Mouse (Mus musculus): ENCODE measurements around the gene Map3k21. TPM values are rescaled to one million over a fixed set of nuclear protein-coding genes. Genes with fewer than 3 reads are reported as not detected.

Gene Map3k21
- polyA plus RNA-seq, 1 experiment = 4.4 TPM

DNA sequence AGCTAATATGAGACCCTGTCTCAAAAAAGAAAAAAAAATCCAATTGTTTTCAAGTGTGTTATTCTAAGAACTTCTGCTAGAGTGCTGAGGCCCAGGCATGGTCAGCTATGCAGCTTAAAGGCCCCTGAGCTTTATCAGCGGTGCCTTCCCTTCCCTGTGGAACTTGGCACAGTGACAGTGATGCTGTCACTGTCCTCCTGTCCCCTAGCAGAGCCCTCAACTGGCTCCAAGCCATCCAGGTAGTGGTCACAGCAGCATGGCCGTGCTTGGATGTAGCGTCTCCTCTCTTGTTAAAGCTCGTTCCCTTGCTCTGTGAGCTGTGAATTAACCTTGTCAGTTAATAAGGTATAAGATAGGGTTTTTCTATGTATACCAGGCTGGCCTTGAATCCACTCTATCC lies 16.4 kb downstream of the Map3k21 start:
- Histone ChIP-seq H3K27me3 (replicated peaks; ENCODE audit: control insufficient read depth, insufficient read depth, low read length) (no peaks in the 10 kb centered on the region), H3K36me3 (ENCODE audit: control insufficient read depth, insufficient read depth, low read length) (no peaks in the 10 kb centered on the region), H3K27ac (ENCODE audit: insufficient read depth, low read depth, low read length) (no peak overlapping the region), H3K4me1 (ENCODE audit: control insufficient read depth, insufficient read depth, low read length) (peaks cover 14% of the 10 kb centered on the region; the same call in 1 of the 2 replicates), H3K4me3 (ENCODE audit: insufficient read depth, low read depth, low read length) (no peak overlapping the region)
- 80% methylated on average over 4 of the region's 4 CpGs for WGBS
- TF ChIP-seq POLR2A (IDR thresholded peaks at IDR 0.05; ENCODE audit: low read depth, low read length) (no peak), CTCF (conservative IDR thresholded peaks at IDR 0.05; ENCODE audit: insufficient read depth, insufficient read length, low read depth, low read length) (no peak)
- DNase-seq = no peak

DNA sequence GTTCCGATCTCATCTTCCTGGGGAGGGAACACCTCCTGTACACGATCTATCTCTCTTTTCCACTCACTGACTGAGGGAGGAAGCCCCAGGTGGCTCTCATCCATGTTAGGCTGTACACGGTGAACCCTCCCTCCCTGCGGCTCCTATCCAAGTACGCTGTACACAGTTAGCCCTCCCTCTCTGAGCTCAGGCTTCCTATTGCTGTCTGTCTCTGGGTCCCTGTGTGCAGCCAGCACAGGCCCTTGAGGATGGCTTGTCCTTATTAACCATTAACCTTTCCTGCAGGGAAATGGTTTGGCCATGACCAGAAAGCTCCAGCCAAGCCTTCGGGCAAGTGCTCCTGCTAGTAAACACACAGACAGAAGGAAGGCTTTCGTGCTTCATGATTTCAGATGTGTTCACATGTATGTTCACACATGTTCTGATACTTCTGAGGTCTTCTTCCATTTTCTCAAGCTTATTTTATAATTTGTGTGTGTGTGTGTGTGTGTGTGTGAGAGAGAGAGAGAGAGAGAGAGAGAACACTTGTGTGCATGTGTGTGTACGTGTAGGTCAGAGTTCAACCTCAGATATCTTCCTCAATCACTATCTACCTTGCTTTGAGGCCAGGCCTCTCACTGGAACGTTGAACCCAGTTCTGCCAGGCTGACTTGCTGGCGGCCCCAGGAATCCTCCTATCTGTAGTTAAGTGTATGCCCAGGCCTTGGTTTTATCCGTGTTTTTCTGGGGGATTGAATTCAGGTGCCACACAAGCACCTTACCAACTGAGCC lies 20.2 kb downstream of the Map3k21 start:
- Histone ChIP-seq H3K27ac (ENCODE audit: insufficient read depth, low read depth, low read length) (peak overlapping the region; percentile 61), H3K4me3 (ENCODE audit: insufficient read depth, low read depth, low read length) (no peak overlapping the region), H3K27me3 (replicated peaks; ENCODE audit: control insufficient read depth, insufficient read depth, low read length) (no peaks in the 10 kb centered on the region), H3K36me3 (ENCODE audit: control insufficient read depth, insufficient read depth, low read length) (no peaks in the 10 kb centered on the region), H3K4me1 (ENCODE audit: control insufficient read depth, insufficient read depth, low read length) (peaks cover 6% of the 10 kb centered on the region; the same call in 1 of the 2 replicates)
- TF ChIP-seq POLR2A (IDR thresholded peaks at IDR 0.05; ENCODE audit: low read depth, low read length) (no peak), CTCF (conservative IDR thresholded peaks at IDR 0.05; ENCODE audit: insufficient read depth, insufficient read length, low read depth, low read length) (no peak)
- WGBS = 46% methylated on average over 11 of the region's 11 CpGs
- DNase-seq = peak; percentile 88

DNA sequence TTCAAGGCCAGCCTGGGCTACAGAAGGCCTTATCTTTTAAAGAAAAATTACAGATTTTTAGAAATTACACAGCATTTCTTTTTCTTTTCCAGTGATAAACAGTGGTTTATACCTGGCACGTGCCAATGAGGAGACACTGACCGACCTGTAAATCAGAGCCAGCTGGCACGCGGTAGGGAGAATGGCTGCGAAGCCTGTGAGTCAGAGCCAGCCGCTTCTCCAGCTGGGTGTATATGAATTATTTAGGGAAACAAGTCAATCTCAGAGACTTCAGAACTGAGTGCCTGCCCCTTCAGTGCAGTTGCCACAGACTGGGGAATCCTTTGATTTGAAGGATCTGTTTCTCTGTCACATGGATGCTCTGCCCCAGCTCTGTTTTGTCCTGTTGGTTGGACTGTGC lies 21.6 kb downstream of the Map3k21 start:
- Histone ChIP-seq H3K4me1 (ENCODE audit: control insufficient read depth, insufficient read depth, low read length) (peaks cover 6% of the 10 kb centered on the region; the same call in 1 of the 2 replicates), H3K27me3 (replicated peaks; ENCODE audit: control insufficient read depth, insufficient read depth, low read length) (no peaks in the 10 kb centered on the region), H3K27ac (ENCODE audit: insufficient read depth, low read depth, low read length) (no peak overlapping the region), H3K4me3 (ENCODE audit: insufficient read depth, low read depth, low read length) (no peak overlapping the region), H3K36me3 (ENCODE audit: control insufficient read depth, insufficient read depth, low read length) (no peaks in the 10 kb centered on the region)
- DNase-seq = no peak
- 92% methylated on average over 6 of the region's 6 CpGs for WGBS
- TF ChIP-seq CTCF (conservative IDR thresholded peaks at IDR 0.05; ENCODE audit: insufficient read depth, insufficient read length, low read depth, low read length) = no peak
- TF ChIP-seq POLR2A (IDR thresholded peaks at IDR 0.05; ENCODE audit: low read depth, low read length) = no peak

DNA sequence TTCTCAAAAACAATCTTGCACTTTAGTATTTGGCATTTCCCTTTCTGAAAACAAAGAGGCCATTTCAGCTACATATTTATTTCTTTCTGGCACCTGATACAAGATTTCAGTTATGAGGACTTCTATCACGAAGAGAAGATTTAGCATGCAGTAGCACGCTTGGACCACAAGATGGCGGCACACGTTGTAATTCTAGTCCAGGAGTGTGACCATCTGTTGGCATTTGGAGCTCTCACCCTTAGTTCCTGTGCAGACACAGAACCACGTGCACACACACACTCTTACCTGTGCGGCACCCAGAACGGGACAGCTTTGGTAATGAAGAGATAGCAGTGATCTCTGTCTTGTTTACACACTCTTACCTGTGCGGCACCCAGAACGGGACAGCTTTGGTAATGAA lies 25.4 kb downstream of the Map3k21 start:
- no peak overlapping the region for H3K4me3 ChIP-seq (ENCODE audit: insufficient read depth, low read depth, low read length)
- H3K4me1 ChIP-seq (ENCODE audit: control insufficient read depth, insufficient read depth, low read length) = 0 out of 2 replicates have a peak, but pooled peaks cover 3% of the 10 kb centered on the region
- H3K36me3 ChIP-seq (ENCODE audit: control insufficient read depth, insufficient read depth, low read length) = no peaks in the 10 kb centered on the region
- WGBS = 31% methylated on average over 9 of the region's 9 CpGs
- H3K27ac ChIP-seq (ENCODE audit: insufficient read depth, low read depth, low read length) = no peak overlapping the region
- H3K27me3 ChIP-seq (replicated peaks; ENCODE audit: control insufficient read depth, insufficient read depth, low read length) = no peaks in the 10 kb centered on the region
- TF ChIP-seq CTCF (conservative IDR thresholded peaks at IDR 0.05; ENCODE audit: insufficient read depth, insufficient read length, low read depth, low read length) = peak; percentile 80
- TF ChIP-seq POLR2A (IDR thresholded peaks at IDR 0.05; ENCODE audit: low read depth, low read length) = no peak
- DNase-seq = peak; percentile 67

DNA sequence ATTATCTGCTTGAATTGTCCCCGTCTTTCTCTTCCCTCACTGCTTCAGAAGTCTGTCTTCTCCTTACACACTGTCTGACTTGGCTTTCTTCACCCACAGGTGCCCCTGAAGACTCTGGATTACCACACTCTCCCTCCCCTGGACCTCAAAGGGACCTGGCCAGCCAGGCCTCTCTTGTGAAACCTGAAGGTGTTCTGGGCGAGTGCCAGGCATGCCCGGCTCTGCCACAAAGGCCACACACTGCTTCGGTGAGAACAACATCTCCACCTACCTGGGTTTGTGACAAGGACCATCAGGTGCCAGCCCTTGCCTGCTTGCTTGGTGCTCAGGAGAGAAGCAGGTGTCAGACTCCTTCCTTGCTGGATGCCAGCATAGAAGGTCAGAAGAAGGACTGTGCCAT lies 34.3 kb downstream of the Map3k21 start:
- no peaks in the 10 kb centered on the region for H3K36me3 ChIP-seq (ENCODE audit: control insufficient read depth, insufficient read depth, low read length)
- WGBS = 55% methylated on average over 4 of the region's 4 CpGs
- no peak overlapping the region for H3K4me3 ChIP-seq (ENCODE audit: insufficient read depth, low read depth, low read length)
- H3K4me1 ChIP-seq (ENCODE audit: control insufficient read depth, insufficient read depth, low read length) = no peaks in the 10 kb centered on the region; the same call in 1 of the 2 replicates
- DNase-seq = no peak
- H3K27ac ChIP-seq (ENCODE audit: insufficient read depth, low read depth, low read length) = no peak overlapping the region
- TF ChIP-seq POLR2A (IDR thresholded peaks at IDR 0.05; ENCODE audit: low read depth, low read length) = no peak
- no peaks in the 10 kb centered on the region for H3K27me3 ChIP-seq (replicated peaks; ENCODE audit: control insufficient read depth, insufficient read depth, low read length)

DNA sequence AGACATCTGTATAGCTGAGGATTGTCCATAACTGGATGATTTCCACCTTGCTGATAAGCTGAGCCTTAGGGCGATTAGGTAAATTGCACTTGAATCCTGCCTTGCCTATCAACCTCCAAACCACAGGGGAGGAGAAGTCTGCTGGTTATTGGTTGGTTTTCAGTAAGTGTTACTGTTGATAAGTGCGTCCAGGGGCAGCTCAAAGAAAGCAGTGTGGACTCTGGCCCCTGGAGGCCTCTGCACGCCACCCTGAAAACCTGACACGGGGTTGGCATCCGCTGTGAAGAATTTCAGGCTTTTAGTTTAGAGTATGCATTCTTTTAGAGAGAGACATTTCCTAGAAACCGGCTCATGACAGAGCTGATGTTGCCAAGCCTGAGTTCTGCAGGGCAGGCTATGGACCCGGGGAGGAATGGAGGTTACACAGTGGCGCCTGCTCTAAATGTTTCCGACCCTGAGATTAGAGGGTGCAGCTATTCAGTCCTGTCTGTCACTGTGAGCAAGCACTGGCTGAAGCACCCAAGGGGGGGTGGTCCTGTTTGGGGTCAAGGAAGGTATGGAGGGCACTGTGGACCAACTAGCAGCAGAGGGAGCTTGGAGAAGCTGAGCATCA lies 38.6 kb downstream of the Map3k21 start:
- H3K27ac ChIP-seq (ENCODE audit: insufficient read depth, low read depth, low read length) = no peak overlapping the region
- DNase-seq = peak; percentile 51
- no peaks in the 10 kb centered on the region; the same call in 1 of the 2 replicates for H3K4me1 ChIP-seq (ENCODE audit: control insufficient read depth, insufficient read depth, low read length)
- no peaks in the 10 kb centered on the region for H3K36me3 ChIP-seq (ENCODE audit: control insufficient read depth, insufficient read depth, low read length)
- TF ChIP-seq POLR2A (IDR thresholded peaks at IDR 0.05; ENCODE audit: low read depth, low read length) (no peak), CTCF (conservative IDR thresholded peaks at IDR 0.05; ENCODE audit: insufficient read depth, insufficient read length, low read depth, low read length) (no peak)
- no peak overlapping the region for H3K4me3 ChIP-seq (ENCODE audit: insufficient read depth, low read depth, low read length)
- WGBS = 47% methylated on average over 9 of the region's 9 CpGs
- no peaks in the 10 kb centered on the region for H3K27me3 ChIP-seq (replicated peaks; ENCODE audit: control insufficient read depth, insufficient read depth, low read length)
